Mouse (Mus musculus) brain, embryonic 14.5 days (tissue): ENCODE measurements around the gene Atat1.

Source experiments
- CTCF ChIP-seq: fragments of 200-500 bp; IDR thresholded peaks from 2 replicates; pipeline ENCODE4 v1.5.1; 2012; ENCODE audit warnings: inconsistent platforms, mild to moderate bottlenecking, moderate library complexity, borderline replicate concordance; ENCODE audit not compliant: insufficient read depth, insufficient read length; ENCODE audit errors: extremely low read depth
- POLR2A ChIP-seq: fragments of 200-500 bp; IDR thresholded peaks from 2 replicates; pipeline ENCODE4 v1.6.1; 2012; ENCODE audit warnings: mild to moderate bottlenecking, inconsistent platforms, borderline replicate concordance; ENCODE audit not compliant: poor library complexity, insufficient read depth, insufficient read length, severe bottlenecking; ENCODE audit errors: extremely low read depth

DNA sequence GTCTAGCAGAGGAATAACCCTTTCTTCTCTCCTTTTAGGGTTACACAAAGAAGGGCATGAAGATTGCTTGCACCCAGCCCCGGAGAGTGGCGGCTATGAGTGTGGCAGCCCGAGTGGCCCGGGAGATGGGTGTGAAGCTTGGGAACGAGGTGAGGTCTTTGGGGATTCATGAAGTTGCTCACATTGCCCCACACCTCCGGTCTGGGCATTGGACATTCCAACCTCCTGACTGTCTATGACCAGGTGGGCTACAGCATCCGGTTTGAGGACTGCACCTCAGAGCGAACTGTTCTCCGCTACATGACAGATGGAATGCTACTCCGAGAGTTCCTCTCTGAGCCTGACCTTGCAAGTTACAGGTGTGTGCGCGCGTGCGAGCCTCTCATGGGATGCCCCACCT is 26.1 kb downstream of the Atat1 start:
- TF ChIP-seq POLR2A: no peak
- TF ChIP-seq CTCF: no peak
